Mouse (Mus musculus) intestine, embryonic 15.5 days (tissue): ENCODE results near the gene Slc10a4. TPM values are rescaled to one million over a fixed set of nuclear protein-coding genes. Genes with fewer than 3 reads are reported as not detected.

Experiments used
- ATAC-seq: fragments of 200-750 bp; cut with Nextera tagmentation; 2 replicates; pipeline ENCODE4 v1.8.0; 2017; ENCODE audit warnings: moderate TSS enrichment, moderate library complexity
- H3K27ac ChIP-seq: fragments of 300-500 bp; sonication (generic); 2 replicates; pipeline ENCODE4 v1.5.1; 2015; ENCODE audit warnings: mild to moderate bottlenecking, inconsistent platforms
- H3K27me3 ChIP-seq: fragments of 300-500 bp; sonication (generic); replicated peaks from 2 replicates; pipeline ENCODE4 v1.6.1; 2015; ENCODE audit warnings: inconsistent platforms
- H3K36me3 ChIP-seq: fragments of 300-500 bp; sonication (generic); 2 replicates; pipeline ENCODE4 v1.6.1; 2015; ENCODE audit warnings: inconsistent platforms
- H3K4me1 ChIP-seq: fragments of 300-500 bp; sonication (generic); replicated peaks from 2 replicates; pipeline ENCODE4 v1.6.1; 2015; ENCODE audit warnings: inconsistent platforms
- H3K4me2 ChIP-seq: fragments of 300-500 bp; sonication (generic); replicated peaks from 2 replicates; pipeline ENCODE4 v1.6.1; 2015; ENCODE audit warnings: mild to moderate bottlenecking, inconsistent platforms
- H3K4me3 ChIP-seq: fragments of 300-500 bp; sonication (generic); replicated peaks from 2 replicates; pipeline ENCODE4 v1.5.1; 2015; ENCODE audit warnings: inconsistent platforms
- H3K9ac ChIP-seq: fragments of 300-500 bp; sonication (generic); 2 replicates; pipeline ENCODE4 v1.6.1; 2015; ENCODE audit warnings: inconsistent platforms
- H3K9me3 ChIP-seq: fragments of 300-500 bp; sonication (generic); 2 replicates; pipeline ENCODE4 v1.6.1; 2016; ENCODE audit warnings: inconsistent platforms
- WGBS: fragments of 180-500 bp; shearing (Covaris S2); methylation state at CpG from one replicate; pipeline ENCODE4 v1.1.7; 2015; 5-methylcytosine and 5-hydroxymethylcytosine counted together
- polyA plus RNA-seq: library from polyadenylated mRNA; unstranded; fragments of >200 nt; fragmentation: Nextera tagmentation; extraction: Ambion mirVana; gene quantifications from 2 replicates; pipeline ENCODE4 v1.2.1, GENCODE M21; 2015

Gene Slc10a4
- polyA plus RNA-seq, 1 experiment from 2014 or later = 12.4 TPM

GRCm38 (mm10) chr5:73023801-73024200 is 17.1 kb downstream of the Slc10a4 start:
- no peak overlapping the region for H3K27ac ChIP-seq
- H3K36me3 ChIP-seq = peaks cover 8% of the 10 kb centered on the region; the same call in 1 of the 2 replicates
- WGBS = 92% methylated on average over 13 of the region's 13 CpGs
- H3K4me3 ChIP-seq = no peak overlapping the region
- ATAC-seq = no peak
- H3K4me2 ChIP-seq = no peak overlapping the region
- H3K4me1 ChIP-seq = no peaks in the 10 kb centered on the region
- H3K9ac ChIP-seq = no peak overlapping the region
- H3K27me3 ChIP-seq = no peaks in the 10 kb centered on the region
- no peaks in the 10 kb centered on the region for H3K9me3 ChIP-seq

- Histone ChIP-seq H3K9me3 (no peaks in the 10 kb centered on the region), H3K9ac (no peak overlapping the region), H3K27ac (no peak overlapping the region), H3K4me1 (no peaks in the 10 kb centered on the region), H3K36me3 (peaks cover 8% of the 10 kb centered on the region), H3K4me3 (no peak overlapping the region), H3K27me3 (no peaks in the 10 kb centered on the region), H3K4me2 (no peak overlapping the region)
- 83% methylated on average over 13 of the region's 13 CpGs for WGBS
- no peak for ATAC-seq
Measured at GRCm38 (mm10) chr5:73028646-73029045, 22.0 kb downstream of the Slc10a4 start.

- 80% methylated on average over 11 of the region's 11 CpGs for WGBS
- Histone ChIP-seq H3K9ac (no peak overlapping the region), H3K36me3 (peaks cover 12% of the 10 kb centered on the region; the same call in 1 of the 2 replicates), H3K4me3 (no peak overlapping the region), H3K27ac (no peak overlapping the region), H3K27me3 (no peaks in the 10 kb centered on the region), H3K9me3 (no peaks in the 10 kb centered on the region), H3K4me2 (no peak overlapping the region), H3K4me1 (no peaks in the 10 kb centered on the region)
- no peak for ATAC-seq
Measured at GRCm38 (mm10) chr5:73032481-73032880, 25.8 kb downstream of the Slc10a4 start.

GRCm38 (mm10) chr5:73044055-73044454 is 37.4 kb downstream of the Slc10a4 start:
- Histone ChIP-seq H3K4me2 (no peak overlapping the region), H3K9me3 (no peaks in the 10 kb centered on the region), H3K27ac (no peak overlapping the region), H3K36me3 (peaks cover 14% of the 10 kb centered on the region; the same call in 1 of the 2 replicates), H3K4me3 (no peak overlapping the region), H3K9ac (no peak overlapping the region), H3K4me1 (no peaks in the 10 kb centered on the region), H3K27me3 (no peaks in the 10 kb centered on the region)
- WGBS = 100% methylated on average over 2 of the region's 2 CpGs
- no peak for ATAC-seq

- Histone ChIP-seq H3K9ac (no peak overlapping the region), H3K9me3 (no peaks in the 10 kb centered on the region), H3K27ac (no peak overlapping the region), H3K4me2 (no peak overlapping the region), H3K4me1 (no peaks in the 10 kb centered on the region), H3K36me3 (peaks cover 22% of the 10 kb centered on the region), H3K4me3 (no peak overlapping the region), H3K27me3 (no peaks in the 10 kb centered on the region)
- 76% methylated on average over 7 of the region's 7 CpGs for WGBS
- ATAC-seq = no peak
Measured at GRCm38 (mm10) chr5:73047651-73048245, 41.1 kb downstream of the Slc10a4 start.

GRCm38 (mm10) chr5:73053933-73054332 is 47.2 kb downstream of the Slc10a4 start:
- Histone ChIP-seq H3K9me3 (no peaks in the 10 kb centered on the region), H3K36me3 (peaks cover 35% of the 10 kb centered on the region), H3K4me3 (no peak overlapping the region), H3K27me3 (no peaks in the 10 kb centered on the region), H3K27ac (no peak overlapping the region), H3K4me2 (no peak overlapping the region), H3K4me1 (no peaks in the 10 kb centered on the region), H3K9ac (no peak overlapping the region)
- ATAC-seq = no peak
- 95% methylated on average over 8 of the region's 8 CpGs for WGBS

- no peaks in the 10 kb centered on the region for H3K4me1 ChIP-seq
- peaks cover 24% of the 10 kb centered on the region for H3K36me3 ChIP-seq
- no peak overlapping the region for H3K27ac ChIP-seq
- no peak overlapping the region for H3K4me3 ChIP-seq
- 88% methylated on average over 6 of the region's 6 CpGs for WGBS
- no peaks in the 10 kb centered on the region for H3K9me3 ChIP-seq
- H3K27me3 ChIP-seq = no peaks in the 10 kb centered on the region
- no peak overlapping the region for H3K4me2 ChIP-seq
- H3K9ac ChIP-seq = no peak overlapping the region
- ATAC-seq = no peak
Measured at GRCm38 (mm10) chr5:73056457-73056856, 49.8 kb downstream of the Slc10a4 start.

- H3K4me3 ChIP-seq = no peak overlapping the region
- no peaks in the 10 kb centered on the region for H3K27me3 ChIP-seq
- WGBS = 79% methylated on average over 5 of the region's 5 CpGs
- no peak overlapping the region for H3K4me2 ChIP-seq
- no peak for ATAC-seq
- no peaks in the 10 kb centered on the region for H3K4me1 ChIP-seq
- no peak overlapping the region for H3K27ac ChIP-seq
- no peak overlapping the region for H3K9ac ChIP-seq
- no peaks in the 10 kb centered on the region for H3K9me3 ChIP-seq
- peaks cover 24% of the 10 kb centered on the region for H3K36me3 ChIP-seq
Measured at GRCm38 (mm10) chr5:73056937-73057336, 50.3 kb downstream of the Slc10a4 start.

- H3K9ac ChIP-seq = no peak overlapping the region
- no peak overlapping the region for H3K4me2 ChIP-seq
- no peak overlapping the region for H3K27ac ChIP-seq
- H3K9me3 ChIP-seq = no peaks in the 10 kb centered on the region
- WGBS = 78% methylated on average over 11 of the region's 11 CpGs
- ATAC-seq = no peak
- no peaks in the 10 kb centered on the region for H3K27me3 ChIP-seq
- H3K4me1 ChIP-seq = no peaks in the 10 kb centered on the region
- H3K4me3 ChIP-seq = no peak overlapping the region
- H3K36me3 ChIP-seq = peaks cover 16% of the 10 kb centered on the region
Measured at GRCm38 (mm10) chr5:73061506-73062155, 54.9 kb downstream of the Slc10a4 start.

Other genes starting within 250 kb of the Slc10a4 start
- 12.8 and 13.0 TPM in 2 replicates for gene Tec, start 138.4 kb upstream of the Slc10a4 start, polyA plus RNA-seq
- 11.9 and 12.9 TPM in 2 replicates for gene Slain2, start 92.6 kb upstream of the Slc10a4 start, polyA plus RNA-seq
- not detected in 2 replicates for gene Gm10135, start 32.2 kb upstream of the Slc10a4 start, polyA plus RNA-seq
- gene Fryl, start 249.7 kb downstream of the Slc10a4 start, polyA plus RNA-seq = 27.1 and 28.4 TPM in 2 replicates